22 mouse cellular contexts compared by ENCODE assay signal in genomic region chr3:99047156-99047555, GRCm38 (mm10).
DNase-seq lines count a peak whose midpoint lies in the region; ATAC-seq and TF ChIP-seq lines count a peak whose summit lies in the region.
"Had no signal": no experiment of that assay in that cellular context is flagged by ENCODE, and none has a peak within 500 bp of the region (broad histone marks: within the 10 kb centered on the region; RNA-seq: fewer than 3 reads in every experiment).

No protein-coding gene starts in this region.

- no peaks in the 10 kb centered on the region for H3K36me3 ChIP-seq in limb, embryonic 14.5 days (ENCODE audit: control insufficient read depth, insufficient read depth, low read length)
- no peaks in the 10 kb centered on the region for H3K36me3 ChIP-seq in limb, embryonic 10.5 days
- H3K36me3 ChIP-seq in embryonic facial prominence, embryonic 14.5 days (ENCODE audit: control insufficient read depth, insufficient read depth, low read length): no peaks in the 10 kb centered on the region
- no peaks in the 10 kb centered on the region for H3K36me3 ChIP-seq in kidney, embryonic 16.5 days (ENCODE audit: insufficient read depth, low read length)
- no peaks in the 10 kb centered on the region for H3K36me3 ChIP-seq in neural tube, embryonic 15.5 days
- H3K36me3 ChIP-seq: embryonic facial prominence, embryonic 12.5 days; embryonic facial prominence, embryonic 15.5 days; forebrain, embryonic 10.5 days; forebrain, embryonic 12.5 days had no signal

- no peaks in the 10 kb centered on the region for H3K27me3 ChIP-seq in limb, embryonic 14.5 days (ENCODE audit: control insufficient read depth, insufficient read depth, low read length)
- no peaks in the 10 kb centered on the region for H3K27me3 ChIP-seq in limb, embryonic 10.5 days (ENCODE audit: low read depth, poor library complexity, severe bottlenecking)
- H3K27me3 ChIP-seq in embryonic facial prominence, embryonic 14.5 days (replicated peaks; ENCODE audit: control insufficient read depth, insufficient read depth, low read length): no peaks in the 10 kb centered on the region
- no peaks in the 10 kb centered on the region for H3K27me3 ChIP-seq in kidney, embryonic 16.5 days (ENCODE audit: insufficient read depth, low read length)
- no peaks in the 10 kb centered on the region for H3K27me3 ChIP-seq in neural tube, embryonic 15.5 days (replicated peaks)
- H3K27me3 ChIP-seq: embryonic facial prominence, embryonic 12.5 days; embryonic facial prominence, embryonic 15.5 days; forebrain, embryonic 12.5 days; Patski had no signal

- DNase-seq in limb, embryonic 14.5 days (ENCODE audit: low spot score): peak; percentile 50
- no peak for DNase-seq in limb, embryonic 10.5 days (ENCODE audit: low spot score)
- DNase-seq in embryonic facial prominence, embryonic 14.5 days (ENCODE audit: low spot score): peak; percentile 73
- peak; percentile 3 for DNase-seq in fibroblast of lung, adult 2 months (ENCODE audit: low read depth)
- DNase-seq: adrenal gland, adult 8-10 months; adrenal gland, postnatal 14 days; adrenal gland, postnatal 36 days; cerebellum, adult 11-12 months; cerebellum, adult 2 months; cerebellum, adult 9-10 months; cerebellum, postnatal 10 days; cerebellum, postnatal 25 days had no signal

- no peak overlapping the region for H3K27ac ChIP-seq in limb, embryonic 14.5 days (replicated peaks; ENCODE audit: low read depth, low read length)
- H3K27ac ChIP-seq in limb, embryonic 10.5 days: no peak overlapping the region
- H3K27ac ChIP-seq in embryonic facial prominence, embryonic 14.5 days (replicated peaks; ENCODE audit: low read depth, low read length): no peak overlapping the region
- no peak overlapping the region for H3K27ac ChIP-seq in kidney, embryonic 16.5 days (ENCODE audit: low read length)
- no peak overlapping the region for H3K27ac ChIP-seq in neural tube, embryonic 15.5 days (replicated peaks)
- H3K27ac ChIP-seq: embryonic facial prominence, embryonic 12.5 days; embryonic facial prominence, embryonic 15.5 days; forebrain, embryonic 10.5 days; forebrain, embryonic 12.5 days had no signal

- no peak for ATAC-seq in limb, embryonic 14.5 days (ENCODE audit: low FRiP score, low read depth)
- ATAC-seq in embryonic facial prominence, embryonic 14.5 days (ENCODE audit: low read depth): no peak
- ATAC-seq in kidney, embryonic 16.5 days (ENCODE audit: low FRiP score, low TSS enrichment): no peak
- no peak for ATAC-seq in neural tube, embryonic 15.5 days (ENCODE audit: low FRiP score)
- ATAC-seq: activated CD4-positive, CD25-positive, alpha-beta regulatory T cell, adult 4 months; forebrain, embryonic 14.5 days; forebrain, embryonic 16.5 days; Patski had no signal

- H3K9ac ChIP-seq in limb, embryonic 14.5 days (ENCODE audit: low read depth, low read length, severe bottlenecking): no peak overlapping the region
- no peak overlapping the region for H3K9ac ChIP-seq in embryonic facial prominence, embryonic 14.5 days (ENCODE audit: low read depth, low read length)
- no peak overlapping the region for H3K9ac ChIP-seq in kidney, embryonic 16.5 days (replicated peaks; ENCODE audit: low read length)
- no peak overlapping the region for H3K9ac ChIP-seq in neural tube, embryonic 15.5 days (replicated peaks)
- H3K9ac ChIP-seq: embryonic facial prominence, embryonic 12.5 days; embryonic facial prominence, embryonic 15.5 days; forebrain, embryonic 12.5 days had no signal

- no peak overlapping the region for H3K4me3 ChIP-seq in limb, embryonic 14.5 days (replicated peaks; ENCODE audit: low read length)
- H3K4me3 ChIP-seq in limb, embryonic 10.5 days: no peak overlapping the region
- H3K4me3 ChIP-seq in embryonic facial prominence, embryonic 14.5 days (ENCODE audit: low read depth, low read length): no peak overlapping the region
- no peak overlapping the region for H3K4me3 ChIP-seq in kidney, embryonic 16.5 days (ENCODE audit: low read length)
- no peak overlapping the region for H3K4me3 ChIP-seq in neural tube, embryonic 15.5 days (replicated peaks)
- H3K4me3 ChIP-seq: embryonic facial prominence, embryonic 12.5 days; embryonic facial prominence, embryonic 15.5 days; forebrain, embryonic 10.5 days; forebrain, embryonic 12.5 days had no signal

- peaks cover 12% of the 10 kb centered on the region; the same call in 1 of the 2 replicates for H3K4me1 ChIP-seq in limb, embryonic 14.5 days (ENCODE audit: control insufficient read depth, insufficient read depth, low read length)
- peaks cover 4% of the 10 kb centered on the region; the same call in 1 of the 2 replicates for H3K4me1 ChIP-seq in limb, embryonic 10.5 days
- peaks cover 5% of the 10 kb centered on the region for H3K4me1 ChIP-seq in embryonic facial prominence, embryonic 14.5 days (ENCODE audit: control insufficient read depth, insufficient read depth, low read length)
- no peaks in the 10 kb centered on the region for H3K4me1 ChIP-seq in kidney, embryonic 16.5 days (ENCODE audit: insufficient read depth, low read length)
- H3K4me1 ChIP-seq in neural tube, embryonic 15.5 days: no peaks in the 10 kb centered on the region
- H3K4me1 ChIP-seq: embryonic facial prominence, embryonic 12.5 days; embryonic facial prominence, embryonic 15.5 days; forebrain, embryonic 10.5 days; forebrain, embryonic 12.5 days had no signal

- WGBS in limb, embryonic 14.5 days: 38% methylated on average over 5 of the region's 5 CpGs
- 70% methylated on average over 5 of the region's 5 CpGs for WGBS in limb, embryonic 10.5 days
- 25% methylated on average over 5 of the region's 5 CpGs for WGBS in embryonic facial prominence, embryonic 14.5 days
- WGBS in kidney, embryonic 16.5 days: 84% methylated on average over 5 of the region's 5 CpGs
- WGBS in neural tube, embryonic 15.5 days: 76% methylated on average over 5 of the region's 5 CpGs

- no peak for TF ChIP-seq POLR2A in limb, embryonic 14.5 days (IDR thresholded peaks at IDR 0.05; ENCODE audit: borderline replicate concordance, extremely low read depth, insufficient read depth, insufficient read length)

- no peak overlapping the region for H3K4me2 ChIP-seq in limb, embryonic 14.5 days (replicated peaks; ENCODE audit: low read depth, low read length, severe bottlenecking)
- H3K4me2 ChIP-seq in embryonic facial prominence, embryonic 14.5 days (ENCODE audit: low read depth, low read length): no peak overlapping the region
- no peak overlapping the region for H3K4me2 ChIP-seq in kidney, embryonic 16.5 days (replicated peaks; ENCODE audit: low read depth, low read length)
- H3K4me2 ChIP-seq in neural tube, embryonic 15.5 days: no peak overlapping the region
- H3K4me2 ChIP-seq: embryonic facial prominence, embryonic 12.5 days; embryonic facial prominence, embryonic 15.5 days; forebrain, embryonic 12.5 days had no signal

- H3K9me3 ChIP-seq in limb, embryonic 14.5 days (ENCODE audit: control insufficient read depth, low read length): no peaks in the 10 kb centered on the region
- H3K9me3 ChIP-seq in limb, embryonic 10.5 days (replicated peaks): no peaks in the 10 kb centered on the region
- H3K9me3 ChIP-seq in embryonic facial prominence, embryonic 14.5 days (ENCODE audit: control insufficient read depth, low read length): no peaks in the 10 kb centered on the region
- no peaks in the 10 kb centered on the region for H3K9me3 ChIP-seq in kidney, embryonic 16.5 days (ENCODE audit: low read length)
- H3K9me3 ChIP-seq in neural tube, embryonic 15.5 days (replicated peaks): no peaks in the 10 kb centered on the region
- H3K9me3 ChIP-seq: embryonic facial prominence, embryonic 12.5 days; embryonic facial prominence, embryonic 15.5 days; forebrain, embryonic 10.5 days; forebrain, embryonic 12.5 days had no signal
